Mouse (Mus musculus): ENCODE data around the gene Mpz.

GRCm38 (mm10) chr1:171189046-171189445 is 38.5 kb downstream of the Mpz start:
- TF ChIP-seq GATA1 (IDR thresholded peaks at IDR 0.05; ENCODE audit: borderline replicate concordance, low read length) (no peak), FLI1 (IDR thresholded peaks at IDR 0.05; ENCODE audit: low read length) (no peak)
